Mouse (Mus musculus): ENCODE measurements around the gene Arhgap17. TPM values are rescaled to one million over a fixed set of nuclear protein-coding genes. Genes with fewer than 3 reads are reported as not detected.

Arhgap17 gene
- total and polyA plus RNA-seq, 3 experiments: 6.7 to 56.1 (median 7.4) TPM

DNA sequence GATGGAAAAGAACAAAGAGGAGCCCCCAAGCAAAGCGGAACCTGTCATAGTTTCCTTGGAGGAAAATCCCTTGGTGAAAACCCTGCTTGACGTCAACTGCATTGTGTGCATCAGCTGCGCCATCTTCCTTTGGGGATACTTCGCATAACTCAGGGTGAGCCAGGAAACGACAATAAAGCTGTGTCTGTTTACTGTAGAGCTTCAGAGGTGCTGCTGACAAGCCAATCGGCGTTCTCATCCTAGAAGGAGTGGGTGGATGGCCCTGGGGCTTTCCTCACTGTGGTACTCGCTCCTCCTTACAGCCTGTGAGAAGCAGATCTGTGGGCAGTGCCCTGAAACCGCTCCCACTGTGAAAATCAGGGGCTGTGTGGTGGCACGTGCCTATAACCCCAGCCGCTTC is 96.7 kb downstream of the Arhgap17 start:
- TF ChIP-seq BHLHE40 (IDR thresholded peaks at IDR 0.05; ENCODE audit: low read depth, low read length) (peak; percentile 44; the same call in 1 of the 2 replicates), POLR2A (IDR thresholded peaks at IDR 0.05; ENCODE audit: low read depth, low read length) (no peak)

DNA sequence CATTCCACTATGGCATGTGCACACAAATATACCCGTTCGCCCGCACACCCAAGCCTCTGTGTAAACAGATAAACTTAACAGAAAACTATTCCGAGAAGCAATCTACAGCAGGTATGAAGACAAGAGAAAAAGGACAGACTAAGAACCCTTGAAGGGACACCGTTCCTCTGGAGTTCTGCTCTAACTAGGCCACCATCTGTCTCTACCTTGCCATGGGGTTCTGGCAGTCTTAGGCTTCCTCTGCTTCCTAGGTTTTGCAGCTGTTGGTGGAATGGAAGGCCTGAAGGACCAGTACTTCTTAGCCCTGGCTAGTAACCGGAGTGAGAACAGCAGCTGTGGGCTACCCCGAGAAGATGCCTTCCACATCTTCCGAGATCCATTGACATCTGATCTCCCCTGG is 111.6 kb downstream of the Arhgap17 start:
- H3K4me1 ChIP-seq (ENCODE audit: control insufficient read depth in 1 of 2, insufficient read depth in 2 of 2): peaks cover 4 to 21% of the 10 kb centered on the region in 2 experiments
- no peak for DNase-seq (ENCODE audit: extremely low read depth)
- no peaks in the 10 kb centered on the region for H3K79me2 ChIP-seq (replicated peaks; ENCODE audit: control insufficient read depth, extremely low read depth, insufficient read depth, poor library complexity, severe bottlenecking)
- no peak overlapping the region for H3K9ac ChIP-seq (ENCODE audit: insufficient read depth, low read depth)
- no peak overlapping the region for H3K27ac ChIP-seq (ENCODE audit: insufficient read depth, low read depth)
- dilution Hi-C loops (cut with MboI; ENCODE audit: extremely low pct_ligation_motif_present, extremely low pct_unique_long_range_greater_than_20kb, low sequenced_read_pairs) (no loop called here), in situ Hi-C loops (cut with MboI; ENCODE audit: low pct_ligation_motif_present, low pct_unique_long_range_greater_than_20kb, low sequenced_read_pairs) (no loop called here)
- no peaks in the 10 kb centered on the region for H3K27me3 ChIP-seq (replicated peaks)
- H3K36me3 ChIP-seq (replicated peaks in 1 of 2; ENCODE audit: control insufficient read depth in 1 of 2, insufficient read depth in 1 of 2, low read length in 1 of 2): no peaks in the 10 kb centered on the region
- no peak overlapping the region for H3K4me2 ChIP-seq (ENCODE audit: insufficient read depth, low read depth, poor library complexity, severe bottlenecking)
- no peaks in the 10 kb centered on the region for H3K9me3 ChIP-seq (replicated peaks; ENCODE audit: low read length)
- no peak overlapping the region for H3K4me3 ChIP-seq (replicated peaks in 1 of 3; ENCODE audit: low read depth in 2 of 3, low read length in 2 of 3, poor library complexity in 1 of 3)
- no peak for TF ChIP-seq MAX (IDR thresholded peaks at IDR 0.05; ENCODE audit: low read length)
- no peak for TF ChIP-seq POLR2AphosphoS2 (IDR thresholded peaks at IDR 0.05; ENCODE audit: low read depth, low read length)
- no peak for TF ChIP-seq KAT2A (IDR thresholded peaks at IDR 0.05; ENCODE audit: insufficient replicate concordance, low read length)
- no peak for TF ChIP-seq USF1 (IDR thresholded peaks at IDR 0.05; ENCODE audit: low read depth, low read length)
- TF ChIP-seq MAZ (IDR thresholded peaks at IDR 0.05; ENCODE audit: low read depth, low read length): no peak
- no peak for TF ChIP-seq ZNF384 (IDR thresholded peaks at IDR 0.05; ENCODE audit: low read depth, low read length)
- no peak for TF ChIP-seq RCOR1 (conservative IDR thresholded peaks at IDR 0.05; ENCODE audit: low read depth, low read length)
- no peak for TF ChIP-seq BHLHE40 (IDR thresholded peaks at IDR 0.05; ENCODE audit: low read depth, low read length)
- no peak for TF ChIP-seq RAD21 (IDR thresholded peaks at IDR 0.05; ENCODE audit: low read depth, low read length)
- TF ChIP-seq JUND (conservative IDR thresholded peaks at IDR 0.05; ENCODE audit: low read depth, low read length): no peak
- TF ChIP-seq TCF12 (IDR thresholded peaks at IDR 0.05; ENCODE audit: low read depth, low read length): no peak
- TF ChIP-seq ETS1 (conservative IDR thresholded peaks at IDR 0.05; ENCODE audit: low read depth, low read length): no peak
- no peak for TF ChIP-seq ZKSCAN1 (IDR thresholded peaks at IDR 0.05; ENCODE audit: borderline replicate concordance, low read depth, low read length)
- no peak for TF ChIP-seq HCFC1 (IDR thresholded peaks at IDR 0.05; ENCODE audit: low read depth, low read length)

More for the DNA sequence above, 96.7 kb downstream of the Arhgap17 start:
- no peak overlapping the region for H3K4me3 ChIP-seq (replicated peaks in 1 of 3; ENCODE audit: low read depth in 2 of 3, low read length in 2 of 3, poor library complexity in 1 of 3)
- DNase-seq (ENCODE audit: extremely low read depth): no peak
- no peaks in the 10 kb centered on the region for H3K27me3 ChIP-seq (replicated peaks)
- dilution Hi-C loops (cut with MboI; ENCODE audit: extremely low pct_ligation_motif_present, extremely low pct_unique_long_range_greater_than_20kb, low sequenced_read_pairs) (no loop called here), in situ Hi-C loops (cut with MboI; ENCODE audit: low pct_ligation_motif_present, low pct_unique_long_range_greater_than_20kb, low sequenced_read_pairs) (no loop called here)
- no peaks in the 10 kb centered on the region for H3K9me3 ChIP-seq (replicated peaks; ENCODE audit: low read length)
- H3K9ac ChIP-seq (ENCODE audit: insufficient read depth, low read depth): no peak overlapping the region
- H3K27ac ChIP-seq (ENCODE audit: insufficient read depth, low read depth): no peak overlapping the region
- H3K36me3 ChIP-seq (replicated peaks in 1 of 2; ENCODE audit: control insufficient read depth in 1 of 2, insufficient read depth in 1 of 2, low read length in 1 of 2): peaks cover 3 to 22% of the 10 kb centered on the region in 2 experiments
- H3K79me2 ChIP-seq (replicated peaks; ENCODE audit: control insufficient read depth, extremely low read depth, insufficient read depth, poor library complexity, severe bottlenecking): no peaks in the 10 kb centered on the region
- no peak overlapping the region for H3K4me2 ChIP-seq (ENCODE audit: insufficient read depth, low read depth, poor library complexity, severe bottlenecking)
- H3K4me1 ChIP-seq (ENCODE audit: control insufficient read depth in 1 of 2, insufficient read depth in 2 of 2): peaks cover 0 to 5% of the 10 kb centered on the region in 2 experiments; a peak in 1 of 4 replicates

Measured in CH12.LX (cell line).